Mouse (Mus musculus): ENCODE measurements around the gene Kif12.

Gene Kif12

GRCm38 (mm10) chr4:63158961-63159592 lies 12.9 kb downstream of the Kif12 start:
- peak; percentile 74 for DNase-seq (ENCODE audit: low read depth, low spot score)

GRCm38 (mm10) chr4:63158192-63158591 lies 13.7 kb downstream of the Kif12 start:
- no peak for DNase-seq (ENCODE audit: low read depth, low spot score)

- no peak for DNase-seq (ENCODE audit: low read depth, low spot score)
Measured at GRCm38 (mm10) chr4:63156726-63157634, 15.0 kb downstream of the Kif12 start.

DNA sequence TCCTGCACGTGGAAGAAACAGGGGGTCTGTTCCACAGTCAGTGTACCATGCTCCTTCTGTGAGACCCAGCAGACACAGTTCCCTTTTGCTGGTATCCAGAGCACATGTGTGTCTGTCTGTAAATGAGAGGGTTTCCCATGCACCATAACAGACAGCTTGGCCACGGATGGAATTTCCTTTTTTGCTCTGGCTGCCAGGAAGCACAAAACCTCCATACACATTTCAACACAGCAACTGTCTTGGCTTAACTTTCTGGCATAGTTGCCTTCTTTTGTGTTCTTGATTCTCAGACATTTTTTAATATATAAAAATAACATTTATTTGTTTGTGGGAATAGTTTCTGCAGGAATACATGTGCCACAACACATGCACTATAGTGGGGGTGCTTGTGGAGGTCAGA lies 16.3 kb downstream of the Kif12 start:
- no peak for DNase-seq (ENCODE audit: low read depth, low spot score)

DNA sequence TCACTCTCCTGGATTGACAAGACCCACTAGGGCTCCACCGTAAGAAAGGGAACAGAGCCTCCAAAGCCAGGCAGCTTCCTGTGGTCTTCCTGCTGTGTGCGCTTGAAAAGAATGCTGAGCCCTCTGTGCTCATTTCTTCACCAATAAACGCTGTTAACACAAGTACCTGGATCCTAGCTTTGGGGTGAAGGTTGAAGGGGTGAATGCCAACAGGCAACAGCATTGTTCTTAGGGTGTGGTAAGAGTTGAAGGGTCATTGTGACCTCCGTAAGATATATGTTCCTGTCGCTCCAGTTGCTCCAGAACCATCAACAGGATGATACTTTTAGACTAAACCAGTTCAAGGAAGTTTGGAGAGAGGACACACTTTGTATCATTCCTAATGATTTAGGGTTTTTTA lies 17.2 kb downstream of the Kif12 start, which contains the start of gene Ambp:
Ambp (minus strand) TSS at position 101 of the 400 bp plus-strand sequence.
- DNase-seq (ENCODE audit: low read depth, low spot score): no peak

GRCm38 (mm10) chr4:63154028-63154427 lies 17.9 kb downstream of the Kif12 start:
- no peak for DNase-seq (ENCODE audit: low read depth, low spot score)

GRCm38 (mm10) chr4:63151127-63151526 lies 20.8 kb downstream of the Kif12 start:
- no peak for DNase-seq (ENCODE audit: low read depth, low spot score)

DNA sequence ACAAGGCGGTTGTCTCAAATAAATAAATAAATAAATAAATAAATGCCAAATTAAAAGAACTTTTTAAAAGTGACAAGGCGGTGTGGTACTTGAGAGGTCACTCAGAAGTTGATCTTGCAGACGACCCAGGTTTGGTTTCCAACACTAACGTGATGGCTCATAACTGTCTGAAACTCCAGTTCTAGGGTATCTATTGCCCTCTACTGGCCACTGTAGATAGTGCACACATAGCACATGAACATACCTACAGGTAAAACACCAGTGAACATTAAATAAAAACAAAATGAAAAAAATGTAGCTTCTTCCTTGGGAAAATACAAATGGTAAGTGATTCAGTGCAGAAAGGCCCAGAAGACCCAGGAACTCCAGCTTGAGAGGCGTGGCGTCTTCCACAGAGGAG lies 24.7 kb downstream of the Kif12 start:
- peak; percentile 70 for DNase-seq (ENCODE audit: low read depth, low spot score)

- DNase-seq (ENCODE audit: low read depth, low spot score): no peak
Measured at GRCm38 (mm10) chr4:63129891-63130624, 41.9 kb downstream of the Kif12 start.

DNA sequence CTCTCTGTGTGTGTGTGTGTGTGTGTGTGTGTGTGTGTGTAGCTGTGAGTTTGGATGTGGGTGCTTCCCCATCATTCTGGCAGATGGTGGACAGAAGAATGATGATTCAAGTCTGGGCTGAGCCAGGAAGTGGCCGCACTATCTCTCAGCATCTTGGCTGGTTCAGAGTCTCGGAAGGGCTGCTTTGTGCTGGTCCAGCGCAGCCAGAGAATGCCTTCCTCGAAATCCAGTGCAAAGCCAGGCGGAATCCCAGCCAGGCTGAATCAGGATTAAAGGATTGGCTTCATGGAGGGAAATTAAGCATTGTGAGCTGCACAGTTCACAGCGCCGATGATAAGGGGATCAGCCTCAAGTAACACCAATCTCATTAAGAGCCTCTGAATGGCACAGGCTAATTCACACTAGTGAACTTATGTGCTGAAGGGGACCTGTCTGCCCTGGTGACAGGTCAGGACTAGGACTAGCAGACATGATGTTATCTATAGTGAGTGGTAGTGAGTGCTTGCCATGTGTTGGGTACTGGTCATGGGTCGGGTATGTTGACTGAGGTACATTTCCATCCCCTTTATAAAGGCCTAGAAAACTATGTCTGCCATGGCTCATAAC lies 47.0 kb downstream of the Kif12 start:
- no peak for DNase-seq (ENCODE audit: low read depth, low spot score)

DNA sequence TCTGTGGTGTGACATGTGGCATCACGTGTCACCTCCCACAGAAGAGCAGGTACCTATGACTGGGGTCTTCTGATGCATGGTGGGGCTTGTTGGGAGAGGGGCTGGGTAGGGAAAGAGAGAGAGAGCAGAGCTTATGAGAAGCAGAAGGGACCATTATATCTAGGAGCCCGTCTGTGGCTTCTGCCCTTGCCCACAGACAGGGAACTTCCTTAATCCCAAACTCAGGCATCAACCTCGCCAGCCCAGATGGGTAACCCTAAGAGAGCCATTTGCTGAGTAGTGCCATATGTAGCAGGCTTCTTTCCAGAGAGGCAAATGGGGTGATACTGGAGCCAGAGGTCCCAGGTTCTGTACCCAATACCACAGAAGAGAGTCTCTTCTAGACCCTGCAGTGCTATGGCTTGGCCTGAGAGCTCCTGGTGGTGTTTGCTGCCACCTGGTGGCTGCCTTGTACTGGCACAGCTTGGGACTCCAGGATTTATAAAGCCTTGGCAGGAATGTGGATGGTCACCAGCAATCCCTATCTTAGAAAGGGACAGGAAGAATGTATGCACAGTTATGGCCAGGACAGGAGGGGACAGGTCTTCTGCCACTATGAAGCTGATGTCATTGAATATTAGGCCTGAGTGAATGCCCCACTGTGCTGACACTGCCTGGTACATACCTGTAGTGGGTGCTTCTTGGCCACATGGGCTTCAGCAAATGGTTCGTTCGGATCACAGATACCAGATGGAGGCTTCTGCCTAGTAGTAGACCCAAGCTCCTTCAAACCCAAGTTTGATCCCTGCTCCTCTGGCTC lies 53.1 kb downstream of the Kif12 start:
- DNase-seq (ENCODE audit: low read depth, low spot score): peak; percentile 73
